Mouse (Mus musculus) G1E (cell line): ENCODE results near the gene Gfi1b. TPM values are rescaled to one million over a fixed set of nuclear protein-coding genes. Genes with fewer than 3 reads are reported as not detected.

Source experiments
- ATAC-seq: 2 replicates; pipeline ENCODE4 v1.8.0; 2016; ENCODE audit warnings: mild to moderate bottlenecking; ENCODE audit not compliant: insufficient number of reproducible peaks, poor library complexity, low FRiP score, severe bottlenecking; ENCODE audit errors: extremely low read depth
- DNase-seq: peaks from one replicate; pipeline ENCODE4 v3.0.0; 2012; ENCODE audit warnings: low spot score
- H3K27me3 ChIP-seq: 2 replicates; pipeline ENCODE4 v1.6.1; 2012; ENCODE audit warnings: mild to moderate bottlenecking, low read length, inconsistent platforms; ENCODE audit not compliant: insufficient read depth
- H3K36me3 ChIP-seq: replicated peaks from 2 replicates; pipeline ENCODE3; 2012; ENCODE audit warnings: mild to moderate bottlenecking, inconsistent platforms
- H3K4me1 ChIP-seq: 2 replicates; pipeline ENCODE4 v1.6.1; 2012; ENCODE audit warnings: low read depth, low read length, inconsistent platforms, mixed read lengths; ENCODE audit not compliant: insufficient read depth
- H3K4me3 ChIP-seq: 2 replicates; pipeline ENCODE4 v1.5.1; 2012; ENCODE audit warnings: low read depth, mild to moderate bottlenecking, inconsistent platforms, low read length, moderate library complexity, mixed read lengths
- H3K9me3 ChIP-seq: replicated peaks from 2 replicates; pipeline ENCODE4 v1.6.1; 2012; ENCODE audit warnings: inconsistent platforms
- CTCF ChIP-seq: IDR thresholded peaks from 2 replicates; pipeline ENCODE4 v1.5.1; 2012; ENCODE audit warnings: low read depth, low read length, inconsistent platforms, mixed read lengths
- GATA1 ChIP-seq: IDR thresholded peaks from 2 replicates; pipeline ENCODE4 v1.6.1; 2012; ENCODE audit warnings: borderline replicate concordance, low read length, inconsistent platforms, mixed read lengths
- GATA2 ChIP-seq: IDR thresholded peaks from 2 replicates; pipeline ENCODE4 v1.6.1; 2012; ENCODE audit warnings: low read depth, low read length, inconsistent platforms, borderline replicate concordance
- POLR2AphosphoS5 ChIP-seq: IDR thresholded peaks from 2 replicates; pipeline ENCODE4 v1.6.1; 2012; ENCODE audit warnings: low read depth, low read length, inconsistent platforms; ENCODE audit not compliant: insufficient replicate concordance
- TAL1 ChIP-seq: conservative IDR thresholded peaks from 2 replicates; pipeline ENCODE4 v1.6.1; 2012; ENCODE audit warnings: low read depth, low read length, inconsistent platforms, mixed read lengths
- polyA plus RNA-seq: library from polyadenylated mRNA; stranded (reverse); fragments of >175 nt; gene quantifications from 2 replicates; pipeline ENCODE4 v1.2.3, GENCODE M21; 2012
- total RNA-seq, 2 experiments: library from RNA; stranded (forward) in 1 of 2; stranded (reverse) in 1 of 2; fragments of 200-1000 nt in 1 of 2; fragments of >200 nt in 1 of 2; fragmentation: Nextera tagmentation in 1 of 2; gene quantifications; 2 replicates each; pipeline ENCODE4 v1.2.3; 2014 to 2017

Gfi1b gene
- total and polyA plus RNA-seq, 3 experiments, result 104 to 739 (median 537) TPM

DNA sequence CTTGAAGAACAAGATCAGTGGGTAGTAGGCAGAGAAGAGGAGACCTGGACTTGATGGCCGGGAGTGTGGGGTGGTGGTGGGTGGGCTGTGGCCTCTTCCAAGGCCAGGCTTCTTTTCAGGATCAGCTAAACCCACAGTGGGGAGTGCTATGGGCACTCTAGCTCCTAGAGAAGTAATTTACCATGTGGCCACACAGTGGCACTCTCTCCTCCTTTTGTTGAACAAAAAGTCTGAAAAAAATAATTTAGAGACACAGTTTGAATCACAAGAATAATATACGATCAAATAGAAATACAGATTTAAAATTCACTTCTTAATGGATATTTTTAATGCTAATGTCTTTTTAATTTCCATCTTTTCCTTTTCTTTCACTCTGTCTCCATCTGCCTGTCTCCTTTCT lies 6.3 kb upstream of the Gfi1b start:
- ATAC-seq, result no peak
- Histone ChIP-seq H3K9me3 (no peaks in the 10 kb centered on the region), H3K4me3 (no peak overlapping the region), H3K4me1 (peaks cover 46% of the 10 kb centered on the region), H3K36me3 (no peaks in the 10 kb centered on the region), H3K27me3 (peaks cover 4% of the 10 kb centered on the region; the same call in 1 of the 2 replicates)
- no peak for DNase-seq
- TF ChIP-seq GATA1 (no peak), CTCF (no peak), POLR2AphosphoS5 (no peak), TAL1 (no peak), GATA2 (no peak)

DNA sequence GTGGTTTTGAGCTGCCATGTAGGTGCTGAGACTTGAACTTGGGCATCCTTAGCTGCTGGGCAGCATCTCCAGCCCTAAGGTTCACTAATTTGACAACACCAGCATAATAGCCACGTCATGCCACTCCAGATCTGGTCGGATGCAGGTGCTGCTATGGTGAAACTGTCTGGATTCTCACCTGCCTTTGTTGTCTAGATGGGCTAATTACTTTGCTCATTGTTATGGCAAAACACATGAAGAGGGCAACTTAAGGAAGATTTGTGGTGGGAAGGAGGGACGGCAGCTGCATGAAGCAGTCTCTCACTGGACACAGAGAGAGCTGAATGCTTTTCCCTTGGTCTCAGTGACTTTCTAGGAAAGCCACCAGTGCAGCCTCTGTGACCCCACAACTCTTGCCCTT lies 4.3 kb upstream of the Gfi1b start:
- Histone ChIP-seq H3K9me3 (no peaks in the 10 kb centered on the region), H3K4me1 (peaks cover 52% of the 10 kb centered on the region), H3K36me3 (peaks cover 2% of the 10 kb centered on the region), H3K27me3 (0 out of 2 replicates have a peak, but pooled peaks cover 2% of the 10 kb centered on the region), H3K4me3 (no peak overlapping the region)
- no peak for TF ChIP-seq CTCF
- no peak for TF ChIP-seq GATA2
- TF ChIP-seq POLR2AphosphoS5, result no peak
- no peak for TF ChIP-seq GATA1
- no peak for TF ChIP-seq TAL1
- no peak for ATAC-seq
- no peak for DNase-seq

DNA sequence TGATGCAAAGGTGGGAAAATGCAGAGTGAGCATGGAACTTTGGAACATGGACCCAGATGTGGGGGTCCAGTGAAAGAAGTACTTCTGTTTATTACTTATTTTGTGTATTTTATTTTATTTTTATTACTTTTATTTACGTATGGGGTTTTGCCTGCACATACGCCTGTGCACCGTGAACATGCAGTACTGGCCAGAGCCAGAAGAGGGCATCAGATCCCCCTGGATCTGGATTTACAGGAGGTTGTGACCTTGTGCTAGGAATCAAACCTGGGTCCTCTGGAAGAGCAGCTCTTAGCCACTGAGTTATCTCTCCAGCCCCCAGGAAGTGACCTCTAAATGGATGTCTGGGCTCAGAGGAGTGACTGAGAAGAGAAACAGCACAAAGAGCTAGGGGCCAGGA lies 3.1 kb upstream of the Gfi1b start:
- TF ChIP-seq GATA1, result no peak
- no peak for TF ChIP-seq TAL1
- TF ChIP-seq GATA2, result no peak
- TF ChIP-seq CTCF, result no peak
- no peak for TF ChIP-seq POLR2AphosphoS5
- Histone ChIP-seq H3K4me1 (peaks cover 44% of the 10 kb centered on the region), H3K36me3 (peaks cover 8% of the 10 kb centered on the region), H3K9me3 (no peaks in the 10 kb centered on the region), H3K4me3 (no peak overlapping the region), H3K27me3 (no peaks in the 10 kb centered on the region)
- DNase-seq, result no peak
- ATAC-seq, result no peak

DNA sequence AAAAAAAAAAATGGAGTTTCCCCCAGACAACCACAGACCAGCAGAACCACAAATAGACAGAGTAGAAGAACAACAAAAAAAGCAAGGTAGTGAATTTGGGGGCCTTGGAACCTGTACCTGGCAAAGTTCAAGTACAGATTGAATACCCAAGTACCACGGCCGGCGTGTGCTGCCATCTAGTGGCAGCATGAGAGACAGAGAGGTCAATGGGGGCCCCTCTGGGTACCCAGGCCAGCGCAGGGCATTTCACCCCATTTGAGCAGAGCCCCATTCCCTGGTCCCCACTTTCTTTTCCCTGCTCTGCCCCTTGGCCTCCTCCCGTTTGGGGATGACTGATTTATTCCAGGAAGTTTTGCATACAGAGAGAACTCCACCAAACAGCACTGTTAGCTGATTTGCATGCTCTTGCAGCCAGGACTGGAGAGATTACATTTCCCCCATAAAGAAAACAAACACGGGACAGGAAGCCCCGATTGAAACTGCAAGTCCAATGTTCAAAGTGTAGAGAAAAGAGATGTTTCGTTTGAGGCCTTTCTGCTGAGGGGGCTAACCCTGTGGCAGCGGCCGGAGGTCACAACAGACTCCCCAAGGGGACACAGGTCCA lies 841 bp upstream of the Gfi1b start:
- H3K9me3 ChIP-seq, result no peaks in the 10 kb centered on the region
- H3K36me3 ChIP-seq, result peaks cover 30% of the 10 kb centered on the region
- TF ChIP-seq CTCF (peak; percentile 70), POLR2AphosphoS5 (no peak)
- ATAC-seq (no peak), DNase-seq (no peak)
- H3K4me3 ChIP-seq, result peak overlapping the region; percentile 47; the same call in 1 of the 2 replicates
- peaks cover 50% of the 10 kb centered on the region for H3K4me1 ChIP-seq
- H3K27me3 ChIP-seq, result no peaks in the 10 kb centered on the region

DNA sequence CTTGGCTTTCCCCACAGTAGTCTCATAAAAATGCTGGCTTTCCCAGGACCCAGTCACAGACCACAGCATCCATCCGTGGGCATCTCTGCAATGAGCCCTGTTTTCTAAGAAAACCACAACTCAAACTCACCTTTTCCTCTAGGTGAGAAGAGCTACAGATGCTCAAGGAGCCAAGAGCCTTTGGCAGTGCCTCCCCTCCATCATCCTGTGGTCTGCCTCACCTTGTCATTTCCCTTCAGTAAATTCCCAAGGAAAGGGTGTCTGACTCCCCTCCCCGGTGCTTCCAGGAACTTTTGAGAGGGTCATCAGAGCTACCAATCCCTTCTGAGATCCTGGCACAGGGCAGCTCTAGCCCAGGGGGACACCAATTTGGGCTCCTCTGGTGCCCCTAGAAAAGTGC lies 671 bp downstream of the Gfi1b start:
- Histone ChIP-seq H3K4me1 (peaks cover 63% of the 10 kb centered on the region), H3K9me3 (no peaks in the 10 kb centered on the region), H3K27me3 (no peaks in the 10 kb centered on the region), H3K36me3 (peaks cover 45% of the 10 kb centered on the region), H3K4me3 (peak overlapping the region; percentile 83)
- TF ChIP-seq GATA2 (no peak), GATA1 (no peak), POLR2AphosphoS5 (no peak), TAL1 (no peak), CTCF (no peak)
- ATAC-seq (no peak), DNase-seq (no peak)

DNA sequence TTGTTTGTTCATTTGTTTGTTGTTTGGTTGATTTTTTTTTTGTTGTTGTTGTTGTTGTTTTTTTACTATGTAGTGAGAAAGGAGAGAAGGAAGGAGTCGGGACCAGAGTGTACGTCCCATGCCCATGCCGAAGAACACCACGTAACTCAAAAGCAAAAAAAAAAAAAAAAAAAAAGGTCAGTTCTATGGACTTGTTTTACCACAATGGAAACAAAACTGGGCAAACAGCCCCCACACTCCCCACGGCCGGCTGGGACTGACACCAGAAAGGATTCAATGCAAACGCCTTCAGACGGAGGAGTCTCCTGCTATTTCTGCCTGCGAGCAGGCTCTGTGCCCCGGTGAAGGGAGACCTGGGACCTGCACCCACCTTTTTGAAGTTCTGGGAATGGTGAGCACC lies 1.3 kb downstream of the Gfi1b start:
- no peak for ATAC-seq
- peak overlapping the region; percentile 83 for H3K4me3 ChIP-seq
- H3K4me1 ChIP-seq, result peaks cover 66% of the 10 kb centered on the region

DNA sequence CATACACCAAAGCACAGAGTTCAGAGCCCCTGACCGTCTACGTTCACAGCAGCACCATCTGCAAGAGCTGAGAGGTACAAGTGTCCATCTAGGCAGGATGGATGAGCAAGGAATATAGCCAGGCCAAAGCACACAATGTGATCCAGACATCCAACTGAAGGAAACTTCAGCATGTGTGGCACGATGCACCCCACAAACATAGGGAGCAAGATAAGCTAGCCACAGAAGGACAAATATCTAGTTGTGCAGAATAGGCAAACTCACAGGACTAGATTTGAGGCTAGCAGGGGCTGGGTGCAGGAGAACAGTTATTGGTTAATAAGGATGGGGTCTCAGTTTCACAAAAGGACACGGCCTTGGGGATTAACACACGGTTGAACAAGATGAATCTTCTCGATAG lies 2.4 kb downstream of the Gfi1b start:
- H3K36me3 ChIP-seq, result peaks cover 63% of the 10 kb centered on the region
- H3K27me3 ChIP-seq, result no peaks in the 10 kb centered on the region
- ATAC-seq (no peak), DNase-seq (no peak)
- no peaks in the 10 kb centered on the region for H3K9me3 ChIP-seq
- H3K4me3 ChIP-seq, result peak overlapping the region; percentile 83
- peaks cover 78% of the 10 kb centered on the region for H3K4me1 ChIP-seq
- no peak for TF ChIP-seq POLR2AphosphoS5
- TF ChIP-seq GATA1, result no peak
- TF ChIP-seq GATA2, result no peak
- TF ChIP-seq CTCF, result no peak
- no peak for TF ChIP-seq TAL1

More for the DNA sequence above, 1.3 kb downstream of the Gfi1b start:
- Histone ChIP-seq H3K36me3 (peaks cover 51% of the 10 kb centered on the region), H3K9me3 (no peaks in the 10 kb centered on the region), H3K27me3 (no peaks in the 10 kb centered on the region)
- no peak for DNase-seq
- TF ChIP-seq CTCF, result no peak
- TF ChIP-seq POLR2AphosphoS5, result no peak
- TF ChIP-seq TAL1, result no peak
- no peak for TF ChIP-seq GATA1
- TF ChIP-seq GATA2, result no peak
